Mouse (Mus musculus) induced T-regulatory cell, adult 2 months (primary cell): ENCODE results near the gene Sox12.

ENCODE experiments used
- DNase-seq: peaks from one replicate; pipeline ENCODE4 v3.0.0-alpha.2; 2012; ENCODE audit warnings: low read depth

The Sox12 gene

GRCm38 (mm10) chr2:152358977-152359376 is 38.9 kb downstream of the Sox12 start:
- peak; percentile 55 for DNase-seq

GRCm38 (mm10) chr2:152357254-152357653 is 40.6 kb downstream of the Sox12 start:
- DNase-seq, result no peak

GRCm38 (mm10) chr2:152349842-152350540 is 47.9 kb downstream of the Sox12 start:
- no peak for DNase-seq

GRCm38 (mm10) chr2:152349205-152349604 is 48.7 kb downstream of the Sox12 start:
- DNase-seq, result no peak

GRCm38 (mm10) chr2:152347722-152348121 is 50.1 kb downstream of the Sox12 start:
- no peak for DNase-seq

- no peak for DNase-seq
Observed at GRCm38 (mm10) chr2:152346776-152347465, 50.9 kb downstream of the Sox12 start.

GRCm38 (mm10) chr2:152345393-152345792 is 52.5 kb downstream of the Sox12 start:
- no peak for DNase-seq

GRCm38 (mm10) chr2:152344909-152345308 is 53.0 kb downstream of the Sox12 start:
- DNase-seq, result no peak

GRCm38 (mm10) chr2:152344361-152344760 is 53.5 kb downstream of the Sox12 start:
- DNase-seq, result peak; percentile 62
